Mouse (Mus musculus): ENCODE results near the gene Vmn1r85. TPM values are rescaled to one million over a fixed set of nuclear protein-coding genes. Genes with fewer than 3 reads are reported as not detected.
A peak's percentile ranks its signal among the peaks of the same experiment; 100 is the strongest.
"Not testable (repeated sequence)": the region's sequence is repeated elsewhere in the genome, so short reads cannot be mapped to it uniquely, and the experiment has no call there.

Vmn1r85 gene
- not detected for total RNA-seq (2021)
- long read RNA-seq, experiment 1, result 0 reads
- long read RNA-seq, experiment 2, result 0 reads

- no peak for DNase-seq (ENCODE audit: low spot score in 2 of 2)
Measured at GRCm38 (mm10) chr7:13095073-13095472, at the start of gene Vmn1r85. Gene Vmn1r85, minus strand, starts transcription at chr7:13095173.

- no peak for DNase-seq (ENCODE audit: low spot score in 2 of 2)
Measured at GRCm38 (mm10) chr7:13140057-13140456, 45.1 kb upstream of the Vmn1r85 start, which contains the start of gene Vmn1r87. Gene Vmn1r87, minus strand, starts transcription at chr7:13140157.

- no peak for DNase-seq (ENCODE audit: low spot score in 2 of 2)
Measured at GRCm38 (mm10) chr7:13137340-13137739, 42.4 kb upstream of the Vmn1r85 start.

- no peak for DNase-seq (ENCODE audit: low spot score in 2 of 2)
Measured at GRCm38 (mm10) chr7:13131856-13132255, 36.9 kb upstream of the Vmn1r85 start.

- DNase-seq (ENCODE audit: low spot score in 2 of 2), result peak in 1 of 2 experiments; percentile 3
Measured at GRCm38 (mm10) chr7:13123554-13124153, 28.7 kb upstream of the Vmn1r85 start.

- no peak for DNase-seq (ENCODE audit: low spot score in 2 of 2)
Measured at GRCm38 (mm10) chr7:13119817-13120216, 24.8 kb upstream of the Vmn1r85 start, which contains the start of gene Vmn1r86. Gene Vmn1r86, minus strand, starts transcription at chr7:13119917.

- DNase-seq (ENCODE audit: low spot score in 2 of 2), result no peak
Measured at GRCm38 (mm10) chr7:13072293-13072692, 22.7 kb downstream of the Vmn1r85 start.

GRCm38 (mm10) chr7:13063399-13063798 lies 31.6 kb downstream of the Vmn1r85 start:
- DNase-seq (ENCODE audit: low spot score in 2 of 2), result not testable (repeated sequence)

GRCm38 (mm10) chr7:13059536-13059935 lies 35.4 kb downstream of the Vmn1r85 start:
- no peak for DNase-seq (ENCODE audit: low spot score in 2 of 2)

- no peak for DNase-seq (ENCODE audit: low spot score in 2 of 2)
Measured at GRCm38 (mm10) chr7:13056913-13057700, 37.9 kb downstream of the Vmn1r85 start.

- DNase-seq (ENCODE audit: low spot score in 2 of 2), result peak; percentile 79 to 86
Measured at GRCm38 (mm10) chr7:13054287-13055010, 40.5 kb downstream of the Vmn1r85 start, which contains the start of gene Mzf1. Gene Mzf1, minus strand, starts transcription at chr7:13054764.

GRCm38 (mm10) chr7:13053961-13054286 lies 41.0 kb downstream of the Vmn1r85 start:
- no peak for DNase-seq (ENCODE audit: low spot score in 2 of 2)

- no peak for DNase-seq (ENCODE audit: low spot score in 2 of 2)
Measured at GRCm38 (mm10) chr7:13053501-13053900, 41.5 kb downstream of the Vmn1r85 start.

- no peak for DNase-seq (ENCODE audit: low spot score in 2 of 2)
Measured at GRCm38 (mm10) chr7:13053001-13053400, 42.0 kb downstream of the Vmn1r85 start.

GRCm38 (mm10) chr7:13046084-13046483 lies 48.9 kb downstream of the Vmn1r85 start:
- DNase-seq (ENCODE audit: low spot score in 2 of 2), result peak in 1 of 2 experiments; percentile 51

- DNase-seq (ENCODE audit: low spot score in 2 of 2), result no peak
Measured at GRCm38 (mm10) chr7:13044254-13044625, 50.7 kb downstream of the Vmn1r85 start.

GRCm38 (mm10) chr7:13043445-13044253 lies 51.3 kb downstream of the Vmn1r85 start:
- no peak for DNase-seq (ENCODE audit: low spot score in 2 of 2)

- DNase-seq (ENCODE audit: low spot score in 2 of 2), result no peak
Measured at GRCm38 (mm10) chr7:13043120-13043444, 51.9 kb downstream of the Vmn1r85 start.

- DNase-seq (ENCODE audit: low spot score in 2 of 2), result no peak
Measured at GRCm38 (mm10) chr7:13042511-13042910, 52.5 kb downstream of the Vmn1r85 start.

- no peak for DNase-seq (ENCODE audit: low spot score in 2 of 2)
Measured at GRCm38 (mm10) chr7:13041256-13041655, 53.7 kb downstream of the Vmn1r85 start.

GRCm38 (mm10) chr7:13039181-13039580 lies 55.8 kb downstream of the Vmn1r85 start:
- DNase-seq (ENCODE audit: low spot score in 2 of 2), result no peak
